Mouse (Mus musculus) heart, adult 2 months (tissue): ENCODE measurements around the gene Itsn2. TPM values are rescaled to one million over a fixed set of nuclear protein-coding genes. Genes with fewer than 3 reads are reported as not detected.
"Not testable (repeated sequence)": the region's sequence is repeated elsewhere in the genome, so short reads cannot be mapped to it uniquely, and the experiment has no call there.

ENCODE experiments used
- DNase-seq, 2 experiments: peaks; one replicate each; pipeline ENCODE4 v3.0.0; 2021
- H3K27ac ChIP-seq: fragments of 200-600 bp; 2 replicates; pipeline ENCODE4 v1.8.1; 2022
- H3K27me3 ChIP-seq: fragments of 200-500 bp; 2 replicates; pipeline ENCODE4 v1.6.1; 2012; ENCODE audit warnings: mild to moderate bottlenecking, low read length, inconsistent platforms, mixed read lengths; ENCODE audit not compliant: control insufficient read depth, insufficient read depth
- H3K36me3 ChIP-seq: fragments of 200-500 bp; 2 replicates; pipeline ENCODE4 v1.6.1; 2012; ENCODE audit warnings: low read length, inconsistent platforms; ENCODE audit not compliant: control insufficient read depth, insufficient read depth
- H3K4me1 ChIP-seq: fragments of 200-500 bp; 2 replicates; pipeline ENCODE4 v1.6.1; 2011; ENCODE audit warnings: low read length; ENCODE audit not compliant: control insufficient read depth, insufficient read depth
- H3K4me3 ChIP-seq: fragments of 200-600 bp; 2 replicates; pipeline ENCODE4 v1.8.1; 2022
- H3K79me2 ChIP-seq: fragments of 200-500 bp; replicated peaks from 2 replicates; pipeline ENCODE4 v1.6.1; 2012; ENCODE audit warnings: mild to moderate bottlenecking, inconsistent platforms, low read length, moderate library complexity, mixed read lengths; ENCODE audit not compliant: control insufficient read depth, insufficient read depth
- H3K9ac ChIP-seq: fragments of 200-500 bp; 2 replicates; pipeline ENCODE4 v1.6.1; 2012; ENCODE audit warnings: low read depth, mild to moderate bottlenecking, control low read depth, inconsistent platforms, low read length, mixed read lengths
- CTCF ChIP-seq: fragments of 200-600 bp; IDR thresholded peaks from 2 replicates; pipeline ENCODE4 v1.8.1; 2022; ENCODE audit warnings: antibody characterized with exemption, mild to moderate bottlenecking, moderate library complexity
- EP300 ChIP-seq: fragments of 200-500 bp; IDR thresholded peaks from 2 replicates; pipeline ENCODE4 v1.6.1; 2011; ENCODE audit warnings: low read depth, low read length, control low read depth; ENCODE audit not compliant: insufficient read depth
- POLR2A ChIP-seq: fragments of 200-500 bp; IDR thresholded peaks from 2 replicates; pipeline ENCODE4 v1.6.1; 2011; ENCODE audit warnings: mild to moderate bottlenecking, low read depth, low read length, control low read depth; ENCODE audit not compliant: insufficient read depth
- WGBS: fragments of 180-500 bp; shearing (Covaris S2); methylation state at CpG from one replicate; pipeline ENCODE4 v1.1.7; 2018; 5-methylcytosine and 5-hydroxymethylcytosine counted together
- intact Hi-C: fragments of 180-260 bp; cut with DNase I; formaldehyde crosslinking; loops from one replicate; pipeline ENCODE4 v1.15.1; 2025
- polyA plus RNA-seq: library from polyadenylated mRNA; depleted of rRNA; stranded (reverse); fragments of >200 nt; gene quantifications from 2 replicates; pipeline ENCODE4 v1.2.3, GENCODE M21; 2012
- total RNA-seq, 2 experiments: library from RNA; stranded (reverse); gene quantifications; 2 replicates each; pipeline ENCODE4 v1.2.3; 2021

The Itsn2 gene
- total and polyA plus RNA-seq, 3 experiments: 20.5 to 41.9 (median 40.8) TPM

- no peaks in the 10 kb centered on the region for H3K4me1 ChIP-seq
- intact Hi-C loops: no loop called here
These were observed 93.0 kb downstream of the Itsn2 start for GRCm38 (mm10) chr12:4685441-4685840.

DNA sequence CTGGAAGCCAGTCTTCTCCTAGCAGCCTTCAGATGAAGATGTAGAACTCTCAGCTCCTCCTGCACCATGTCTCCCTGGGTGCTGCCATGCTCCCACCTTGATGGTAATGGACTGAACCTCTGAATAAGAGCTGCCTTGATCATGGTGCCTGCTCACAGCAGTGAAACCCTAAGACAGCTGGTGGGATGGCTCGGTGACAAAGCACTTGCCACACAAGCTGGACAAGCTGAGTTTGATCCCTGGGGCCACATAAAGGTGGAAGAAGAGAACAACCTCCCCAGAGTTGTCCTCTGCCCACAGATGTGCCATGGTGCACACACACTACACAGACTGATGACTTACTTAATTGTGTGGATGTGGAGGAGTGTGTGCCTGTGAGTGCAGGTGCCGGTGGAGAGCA is 95.9 kb downstream of the Itsn2 start:
- no peak overlapping the region for H3K4me3 ChIP-seq
- no peak for TF ChIP-seq CTCF
- no peak for TF ChIP-seq EP300
- no peak for TF ChIP-seq POLR2A
- no peak for DNase-seq
- intact Hi-C loops: no loop called here
- no peak overlapping the region for H3K9ac ChIP-seq
- no peaks in the 10 kb centered on the region for H3K36me3 ChIP-seq
- H3K79me2 ChIP-seq: no peaks in the 10 kb centered on the region
- H3K27me3 ChIP-seq: no peaks in the 10 kb centered on the region
- 92% methylated on average over 2 of the region's 2 CpGs for WGBS
- H3K27ac ChIP-seq: no peak overlapping the region
- H3K4me1 ChIP-seq: no peaks in the 10 kb centered on the region

More at GRCm38 (mm10) chr12:4685441-4685840, 93.0 kb downstream of the Itsn2 start:
- TF ChIP-seq CTCF (no peak), POLR2A (no peak), EP300 (no peak)
- Histone ChIP-seq H3K79me2 (no peaks in the 10 kb centered on the region), H3K36me3 (no peaks in the 10 kb centered on the region), H3K9ac (no peak overlapping the region), H3K4me3 (no peak overlapping the region), H3K27ac (no peak overlapping the region), H3K27me3 (no peaks in the 10 kb centered on the region)
- 87% methylated on average over 4 of the region's 4 CpGs for WGBS
- no peak for DNase-seq

DNA sequence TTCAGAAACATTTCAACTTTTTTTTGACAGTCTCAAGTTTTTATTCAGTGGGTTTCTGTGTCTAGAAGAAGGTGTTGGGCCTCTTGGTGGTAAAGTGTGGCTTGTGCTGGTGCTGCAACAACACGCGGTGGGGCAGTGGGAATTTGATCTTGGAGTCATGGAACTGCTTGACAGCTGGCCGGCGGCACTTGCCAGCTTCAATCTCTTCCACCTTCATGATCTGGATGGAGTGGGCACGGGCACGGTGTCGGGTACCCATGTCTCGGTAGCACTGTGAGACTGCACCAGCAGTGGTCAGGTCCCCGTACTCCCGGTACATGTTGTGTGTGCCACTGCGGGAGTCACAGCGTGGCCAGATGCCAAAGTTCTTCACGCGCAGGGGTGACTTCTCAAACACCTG is 96.9 kb downstream of the Itsn2 start:
- Histone ChIP-seq H3K27ac (no peak overlapping the region), H3K79me2 (no peaks in the 10 kb centered on the region), H3K4me1 (no peaks in the 10 kb centered on the region), H3K9ac (no peak overlapping the region), H3K36me3 (no peaks in the 10 kb centered on the region), H3K27me3 (no peaks in the 10 kb centered on the region), H3K4me3 (no peak overlapping the region)
- 96% methylated on average over 14 of the region's 14 CpGs for WGBS
- TF ChIP-seq CTCF (no peak), POLR2A (no peak), EP300 (no peak)
- intact Hi-C loops: no loop called here
- DNase-seq: no peak

DNA sequence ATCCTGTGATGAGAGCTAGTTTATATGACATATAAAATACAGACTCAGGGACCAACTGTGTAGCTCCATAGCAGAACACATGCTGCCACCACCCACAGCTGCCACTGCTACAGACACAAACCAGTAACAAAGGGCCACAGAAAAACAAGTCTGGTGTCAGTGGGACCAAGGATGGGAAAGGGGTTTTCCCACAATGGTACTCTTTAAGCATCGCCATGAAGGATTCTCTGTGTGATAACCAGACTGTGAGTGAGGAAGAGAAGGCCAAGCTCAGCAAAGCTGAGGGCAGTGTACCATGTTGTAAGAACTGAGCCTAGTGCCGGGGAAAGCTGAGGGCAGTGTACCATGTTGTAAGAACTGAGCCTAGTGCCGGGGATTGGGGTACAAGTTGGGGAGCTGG is 98.8 kb downstream of the Itsn2 start:
- no peak overlapping the region for H3K27ac ChIP-seq
- no peaks in the 10 kb centered on the region for H3K4me1 ChIP-seq
- no peaks in the 10 kb centered on the region for H3K79me2 ChIP-seq
- intact Hi-C loops: no loop called here
- DNase-seq: no peak
- no peaks in the 10 kb centered on the region for H3K36me3 ChIP-seq
- H3K9ac ChIP-seq: no peak overlapping the region
- no peaks in the 10 kb centered on the region for H3K27me3 ChIP-seq
- 96% methylated on average over 3 of the region's 3 CpGs for WGBS
- TF ChIP-seq EP300 (no peak), CTCF (no peak), POLR2A (no peak)
- H3K4me3 ChIP-seq: no peak overlapping the region

GRCm38 (mm10) chr12:4694534-4694933 is 102.1 kb downstream of the Itsn2 start:
- Histone ChIP-seq H3K9ac (no peak overlapping the region), H3K79me2 (no peaks in the 10 kb centered on the region), H3K4me1 (no peaks in the 10 kb centered on the region), H3K36me3 (no peaks in the 10 kb centered on the region), H3K27ac (no peak overlapping the region), H3K4me3 (no peak overlapping the region), H3K27me3 (no peaks in the 10 kb centered on the region)
- no peak for TF ChIP-seq EP300
- TF ChIP-seq POLR2A: no peak
- no peak for TF ChIP-seq CTCF
- WGBS: 100% methylated on average over 1 of the region's 1 CpGs
- intact Hi-C loops: no loop called here
- DNase-seq: no peak

GRCm38 (mm10) chr12:4705626-4706025 is 113.2 kb downstream of the Itsn2 start:
- DNase-seq, intact Hi-C loops, H3K27ac ChIP-seq, H3K36me3 ChIP-seq, H3K4me3 ChIP-seq, H3K4me1 ChIP-seq, H3K79me2 ChIP-seq, H3K27me3 ChIP-seq, H3K9ac ChIP-seq: not testable (repeated sequence)
- WGBS: 66% methylated on average over 6 of the region's 6 CpGs
